Mouse (Mus musculus) megakaryocyte, adult 5-6 weeks (primary cell): ENCODE results near the gene Cirbp. TPM values are rescaled to one million over a fixed set of nuclear protein-coding genes. Genes with fewer than 3 reads are reported as not detected.
"Not testable (repeated sequence)": the region's sequence is repeated elsewhere in the genome, so short reads cannot be mapped to it uniquely, and the experiment has no call there.

Experiments used
- ATAC-seq: 2 replicates; pipeline ENCODE4 v1.8.0; 2016; ENCODE audit warnings: mild to moderate bottlenecking, inconsistent platforms; ENCODE audit not compliant: poor library complexity, severe bottlenecking
- total RNA-seq, 2 experiments: library from RNA; stranded (forward) in 1 of 2; stranded (reverse) in 1 of 2; fragments of 153-499, 151-499 nt in 1 of 2; fragments of 221-1000, 200-1000 nt in 1 of 2; gene quantifications; 2 replicates each; pipeline versions ENCODE4 v1.2.3 to v1.2.4; 2015 to 2017

Cirbp gene
- total RNA-seq, 2 experiments from 2014 or later, result 13.8 to 32.1 TPM

GRCm38 (mm10) chr10:80161522-80162242 lies 4.1 kb upstream of the Cirbp start:
- no peak for ATAC-seq

GRCm38 (mm10) chr10:80162243-80162608 lies 3.6 kb upstream of the Cirbp start:
- ATAC-seq, result no peak

DNA sequence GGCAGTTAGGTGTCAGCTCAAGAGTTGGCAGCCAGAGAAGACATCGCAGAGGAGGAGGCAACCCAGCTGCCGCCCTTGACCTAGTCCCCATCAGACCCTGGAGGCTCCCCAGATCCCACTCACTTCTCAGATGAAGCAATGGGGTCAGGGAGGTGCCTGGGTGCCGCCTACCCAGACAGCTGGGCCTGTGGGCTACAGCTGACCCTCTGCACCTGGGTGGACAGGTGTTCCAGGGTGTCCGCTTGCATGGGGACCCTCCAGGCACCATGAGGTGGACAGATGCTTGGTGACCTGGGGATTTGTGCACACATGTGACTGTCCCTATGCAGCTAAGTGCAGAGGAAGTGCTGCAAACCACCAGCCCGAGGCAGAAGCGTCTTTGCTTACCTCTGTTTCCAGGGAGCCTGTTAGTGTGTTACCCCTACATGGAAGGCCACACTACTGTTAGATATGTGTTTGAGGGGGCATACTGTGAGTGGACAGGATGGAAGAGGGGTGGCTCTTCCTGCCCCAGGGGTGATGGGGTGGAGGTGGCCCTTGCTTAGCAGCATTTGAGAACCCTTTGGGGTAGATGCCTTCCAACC lies 3.0 kb upstream of the Cirbp start:
- ATAC-seq, result no peak

DNA sequence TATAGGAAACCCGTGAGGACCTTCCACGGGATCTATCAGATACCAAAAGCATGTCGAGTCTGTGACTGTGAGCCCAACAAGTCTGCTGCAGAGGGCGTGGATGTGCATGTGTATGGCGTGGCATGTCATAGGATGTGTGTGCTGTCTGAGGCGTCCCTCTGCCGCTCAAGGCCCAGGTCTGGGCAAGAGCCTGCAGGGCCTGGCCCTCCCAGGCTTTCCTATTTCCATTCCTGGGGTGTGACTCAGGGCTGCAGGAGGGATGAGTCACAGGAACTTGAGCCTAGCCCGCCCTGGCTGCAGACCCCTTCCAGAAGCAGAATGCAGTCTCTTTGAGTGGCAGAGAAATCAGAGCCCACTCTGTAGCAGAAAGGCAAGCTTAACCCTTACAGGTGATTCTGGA lies 2.1 kb upstream of the Cirbp start:
- ATAC-seq, result no peak

DNA sequence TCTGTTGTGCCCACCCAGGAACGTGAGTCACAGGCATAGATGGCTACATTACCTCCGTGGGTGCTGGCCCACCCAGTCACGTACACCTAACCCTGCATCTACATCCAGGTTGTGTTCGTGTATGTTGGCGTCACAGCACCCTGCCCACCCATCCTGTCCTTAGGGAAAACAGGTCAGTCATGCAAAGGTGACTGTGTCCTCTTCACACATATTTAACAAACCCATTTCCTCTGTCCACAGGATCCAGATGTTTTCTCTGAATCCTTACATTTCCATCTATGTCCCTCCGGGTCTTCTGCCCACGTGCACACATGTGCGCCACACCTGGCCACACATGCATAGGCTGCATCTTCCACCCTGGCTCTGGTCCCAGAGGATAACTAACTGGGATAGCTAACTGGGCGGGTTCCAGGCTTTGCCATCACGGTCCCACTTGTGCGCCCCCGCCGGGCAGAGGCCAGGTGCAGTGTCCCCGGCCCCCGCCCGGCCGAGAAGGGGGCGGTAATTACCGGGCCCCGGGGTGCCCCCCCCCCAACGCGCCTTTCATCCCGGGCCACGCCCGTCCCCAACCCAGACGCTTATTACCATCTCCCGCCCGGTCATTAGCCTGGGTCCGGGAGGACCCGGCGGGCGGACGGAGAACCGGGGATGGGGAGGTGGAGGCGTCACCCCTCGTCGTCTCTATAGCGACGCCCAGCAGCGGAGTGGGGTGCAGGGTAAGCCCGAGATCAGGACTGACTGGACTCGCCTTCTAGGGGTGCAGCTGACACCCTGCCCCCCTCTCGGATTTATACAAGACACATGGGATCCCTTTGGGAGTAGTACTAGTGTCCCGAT lies 1.4 kb upstream of the Cirbp start:
- ATAC-seq, result 0 out of 2 replicates have a peak, but pooled peaks have one; percentile 0

DNA sequence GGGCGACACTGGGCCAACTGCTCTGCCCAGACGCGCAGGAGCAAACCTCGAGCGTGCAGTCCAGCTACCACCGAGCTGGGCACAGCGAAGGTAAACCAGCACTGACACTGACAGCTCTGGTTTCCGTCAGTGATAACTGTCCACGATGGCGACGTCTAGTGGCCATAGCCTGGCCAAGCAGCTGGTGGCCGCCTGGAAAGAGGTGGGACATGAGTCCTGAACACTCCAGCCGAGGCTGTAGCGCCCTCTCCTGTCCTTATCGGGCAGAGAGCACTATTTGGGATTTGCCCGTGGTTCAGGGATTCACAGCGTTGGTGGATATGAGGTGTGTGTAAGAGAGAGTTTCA lies 814 bp upstream of the Cirbp start:
- peak; percentile 65 for ATAC-seq

DNA sequence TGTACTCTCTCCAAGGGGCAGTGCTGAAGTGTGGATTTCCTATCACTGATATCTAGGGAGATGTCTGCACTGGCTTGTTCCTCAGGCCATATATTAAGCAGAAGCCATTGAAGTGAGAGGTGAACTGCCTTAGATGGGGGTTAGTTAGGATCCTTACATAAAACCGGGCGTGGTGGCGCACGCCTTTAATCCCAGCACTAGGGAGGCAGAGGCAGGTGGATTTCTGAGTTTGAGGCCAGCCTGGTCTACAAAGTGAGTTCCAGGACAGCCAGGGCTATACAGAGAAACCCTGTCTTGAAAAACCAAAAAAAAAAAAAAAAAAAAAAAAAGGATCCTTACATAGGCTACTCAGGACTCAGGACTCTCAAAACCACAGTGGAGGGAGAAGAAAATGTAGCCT lies 351 bp downstream of the Cirbp start:
- ATAC-seq, result not testable (repeated sequence)

GRCm38 (mm10) chr10:80167460-80168037 lies 1.8 kb downstream of the Cirbp start:
- peak; percentile 76 for ATAC-seq

- ATAC-seq, result peak; percentile 23
Measured at GRCm38 (mm10) chr10:80168038-80168661, 2.4 kb downstream of the Cirbp start.

DNA sequence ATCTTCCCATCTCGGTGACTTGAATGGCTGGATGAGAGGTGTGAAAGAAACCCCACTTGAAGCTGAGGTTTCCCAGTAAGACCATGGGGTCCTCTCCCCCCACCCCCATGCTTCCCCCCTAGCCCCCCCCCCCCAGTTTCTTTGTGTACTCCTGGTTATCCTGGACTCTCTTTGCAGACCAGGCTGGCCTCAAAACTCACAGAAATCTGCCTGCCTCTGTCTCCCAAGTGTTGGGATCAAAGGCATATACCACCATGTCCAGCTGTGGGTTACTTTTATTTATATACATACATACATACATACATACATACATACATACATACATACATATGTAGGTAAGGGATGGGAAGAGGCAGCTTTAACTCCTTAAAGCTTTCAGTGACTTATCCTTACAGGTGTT lies 3.3 kb downstream of the Cirbp start:
- ATAC-seq, result no peak

GRCm38 (mm10) chr10:80169651-80170050 lies 3.9 kb downstream of the Cirbp start:
- no peak for ATAC-seq

- no peak for ATAC-seq
Measured at GRCm38 (mm10) chr10:80170052-80170451, 4.3 kb downstream of the Cirbp start.

GRCm38 (mm10) chr10:80170601-80171021 lies 4.8 kb downstream of the Cirbp start:
- no peak for ATAC-seq

GRCm38 (mm10) chr10:80171252-80171651 lies 5.5 kb downstream of the Cirbp start:
- ATAC-seq, result no peak

DNA sequence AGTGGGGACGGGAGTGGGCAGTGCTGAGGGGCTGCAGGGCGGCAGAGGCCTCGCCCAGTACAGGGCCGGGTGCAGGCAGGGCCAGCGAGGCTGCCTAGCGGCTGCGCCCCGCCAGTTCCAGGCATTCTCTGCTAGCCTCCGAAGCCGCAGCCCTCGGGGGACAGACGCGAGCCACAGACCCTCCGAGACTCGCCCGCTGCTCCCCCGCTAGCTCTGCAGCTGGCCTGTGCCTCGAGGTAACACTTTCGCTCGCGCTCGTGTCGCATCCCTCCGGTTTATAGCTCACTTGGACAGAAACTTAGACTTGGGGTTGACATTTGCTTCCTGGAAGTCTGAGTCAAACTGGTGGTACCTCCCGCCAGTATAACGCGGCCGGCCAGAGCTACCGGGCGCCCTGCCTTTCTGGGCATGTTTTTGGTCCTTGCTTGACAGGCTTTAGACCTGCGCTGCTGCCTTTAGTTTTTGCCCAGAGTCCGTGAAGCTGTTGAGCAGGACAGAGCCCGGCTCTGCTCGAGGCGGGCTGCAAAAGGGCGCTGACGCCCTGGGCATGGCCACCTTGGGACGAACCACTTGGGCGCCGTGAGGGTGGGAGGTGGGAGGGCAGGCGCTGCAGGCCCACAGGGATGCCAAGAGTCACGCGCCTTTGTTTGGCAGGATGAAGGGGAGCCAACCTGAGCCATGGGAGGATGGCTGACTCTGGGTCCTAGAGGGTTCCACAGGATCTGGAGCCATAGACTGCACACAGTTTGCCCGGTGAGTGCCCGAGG lies 6.2 kb downstream of the Cirbp start:
- ATAC-seq, result no peak

- peak; percentile 86 for ATAC-seq
Measured at GRCm38 (mm10) chr10:80172527-80173292, 6.9 kb downstream of the Cirbp start, which contains the start of gene 1600002K03Rik. Gene 1600002K03Rik (plus strand): TSS chr10:80172944.

GRCm38 (mm10) chr10:80173358-80173757 lies 7.6 kb downstream of the Cirbp start:
- ATAC-seq, result no peak

DNA sequence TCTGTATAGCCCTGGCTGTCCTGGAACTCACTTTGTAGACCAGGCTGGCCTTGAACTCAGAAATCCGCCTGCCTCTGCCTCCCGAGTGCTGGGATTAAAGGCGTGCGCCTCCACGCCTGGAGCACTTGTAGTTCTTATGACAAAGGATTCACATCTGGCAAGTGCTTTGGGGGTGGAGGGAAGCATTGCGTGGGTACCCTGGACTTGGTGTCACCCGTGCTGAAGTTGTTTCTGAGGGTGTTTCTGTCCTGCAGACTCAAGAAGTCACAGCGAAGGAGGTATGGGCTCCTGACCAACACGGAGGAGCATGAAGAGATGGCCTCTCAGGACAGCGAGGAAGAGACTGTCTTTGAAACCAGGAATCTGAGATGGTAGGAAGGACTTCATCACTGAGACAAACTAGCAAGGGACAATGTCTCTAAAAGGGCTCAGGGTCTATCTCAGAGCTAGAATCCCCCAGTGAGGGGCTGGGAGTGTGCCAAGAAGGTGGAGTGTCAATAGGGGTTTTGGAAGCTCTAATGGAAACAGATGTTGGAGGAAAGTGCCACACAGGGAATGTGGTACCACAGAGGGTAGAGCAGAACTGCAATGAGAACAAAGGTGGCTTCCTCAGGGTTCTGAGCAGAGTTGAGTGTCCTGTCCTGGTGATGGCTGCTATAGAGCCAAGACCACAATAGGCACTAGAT lies 8.3 kb downstream of the Cirbp start:
- ATAC-seq, result no peak

GRCm38 (mm10) chr10:80174705-80175104 lies 8.9 kb downstream of the Cirbp start:
- ATAC-seq, result 0 out of 2 replicates have a peak, but pooled peaks have one; percentile 37
